Mouse (Mus musculus): ENCODE measurements at regions not wholly inside any gene's neighbourhood (a gene's known extent, or its start where the extent isn't known, plus 50 kb on each side); places are given as distances from the start of the nearest gene placed in this dataset.

- H3K9me3 ChIP-seq: no peaks in the 10 kb centered on the region
- no peak overlapping the region for H3K4me2 ChIP-seq (replicated peaks)
- ATAC-seq (ENCODE audit: insufficient number of reproducible peaks, insufficient read depth, low FRiP score, low TSS enrichment): no peak
- no peaks in the 10 kb centered on the region for H3K27me3 ChIP-seq
- H3K9ac ChIP-seq: no peak overlapping the region
- no peak overlapping the region for H3K4me3 ChIP-seq
- no peak overlapping the region for H3K27ac ChIP-seq
- H3K4me1 ChIP-seq: no peaks in the 10 kb centered on the region
- 93% methylated on average over 2 of the region's 2 CpGs for WGBS
- no peaks in the 10 kb centered on the region for H3K36me3 ChIP-seq
Measured at GRCm38 (mm10) chr10:124208317-124208716, 944.5 kb downstream of the Fam19a2 start.

GRCm38 (mm10) chr10:124219461-124219860 lies 955.7 kb downstream of the Fam19a2 start:
- Histone ChIP-seq H3K4me3 (no peak overlapping the region), H3K9me3 (no peaks in the 10 kb centered on the region), H3K4me1 (no peaks in the 10 kb centered on the region), H3K4me2 (replicated peaks) (no peak overlapping the region), H3K27me3 (no peaks in the 10 kb centered on the region), H3K9ac (no peak overlapping the region), H3K27ac (no peak overlapping the region), H3K36me3 (no peaks in the 10 kb centered on the region)
- no peak for ATAC-seq (ENCODE audit: insufficient number of reproducible peaks, insufficient read depth, low FRiP score, low TSS enrichment)
- 82% methylated on average over 1 of the region's 1 CpGs for WGBS

- Histone ChIP-seq H3K27ac (no peak overlapping the region), H3K36me3 (no peaks in the 10 kb centered on the region), H3K27me3 (no peaks in the 10 kb centered on the region), H3K9me3 (no peaks in the 10 kb centered on the region), H3K4me1 (no peaks in the 10 kb centered on the region), H3K4me2 (replicated peaks) (no peak overlapping the region), H3K4me3 (no peak overlapping the region), H3K9ac (no peak overlapping the region)
- no peak for ATAC-seq (ENCODE audit: insufficient number of reproducible peaks, insufficient read depth, low FRiP score, low TSS enrichment)
- 46% methylated on average over 2 of the region's 2 CpGs for WGBS
Measured at GRCm38 (mm10) chr10:124222068-124222467, 958.3 kb downstream of the Fam19a2 start.

GRCm38 (mm10) chr10:124227061-124227460 lies 963.3 kb downstream of the Fam19a2 start:
- Histone ChIP-seq H3K4me1 (no peaks in the 10 kb centered on the region), H3K36me3 (no peaks in the 10 kb centered on the region), H3K9ac (no peak overlapping the region), H3K27me3 (no peaks in the 10 kb centered on the region), H3K9me3 (no peaks in the 10 kb centered on the region), H3K4me3 (no peak overlapping the region), H3K27ac (no peak overlapping the region), H3K4me2 (replicated peaks) (no peak overlapping the region)
- 81% methylated on average over 1 of the region's 1 CpGs for WGBS
- ATAC-seq (ENCODE audit: insufficient number of reproducible peaks, insufficient read depth, low FRiP score, low TSS enrichment): no peak

GRCm38 (mm10) chr10:124249358-124249757 lies 985.6 kb downstream of the Fam19a2 start:
- Histone ChIP-seq H3K9me3 (no peaks in the 10 kb centered on the region), H3K4me2 (replicated peaks) (no peak overlapping the region), H3K27ac (no peak overlapping the region), H3K36me3 (no peaks in the 10 kb centered on the region), H3K27me3 (no peaks in the 10 kb centered on the region), H3K4me1 (no peaks in the 10 kb centered on the region), H3K4me3 (no peak overlapping the region), H3K9ac (no peak overlapping the region)
- ATAC-seq (ENCODE audit: insufficient number of reproducible peaks, insufficient read depth, low FRiP score, low TSS enrichment): no peak
- 24% methylated on average over 4 of the region's 4 CpGs for WGBS

GRCm38 (mm10) chr10:124250004-124250403 lies 986.2 kb downstream of the Fam19a2 start:
- Histone ChIP-seq H3K4me2 (replicated peaks) (no peak overlapping the region), H3K27me3 (no peaks in the 10 kb centered on the region), H3K9me3 (no peaks in the 10 kb centered on the region), H3K36me3 (no peaks in the 10 kb centered on the region), H3K4me3 (no peak overlapping the region), H3K27ac (no peak overlapping the region), H3K9ac (no peak overlapping the region), H3K4me1 (no peaks in the 10 kb centered on the region)
- no peak for ATAC-seq (ENCODE audit: insufficient number of reproducible peaks, insufficient read depth, low FRiP score, low TSS enrichment)
- WGBS: 71% methylated on average over 4 of the region's 4 CpGs

GRCm38 (mm10) chr10:124288301-124288995 lies 1024.7 kb downstream of the Fam19a2 start:
- Histone ChIP-seq H3K36me3 (no peaks in the 10 kb centered on the region), H3K27me3 (no peaks in the 10 kb centered on the region), H3K9me3 (no peaks in the 10 kb centered on the region), H3K9ac (no peak overlapping the region), H3K27ac (no peak overlapping the region), H3K4me1 (no peaks in the 10 kb centered on the region), H3K4me3 (no peak overlapping the region), H3K4me2 (replicated peaks) (peak overlapping the region; percentile 25; the same call in 1 of the 2 replicates)
- no peak for ATAC-seq (ENCODE audit: insufficient number of reproducible peaks, insufficient read depth, low FRiP score, low TSS enrichment)
- 60% methylated on average over 18 of the region's 18 CpGs for WGBS

GRCm38 (mm10) chr10:124297198-124297677 lies 1033.4 kb downstream of the Fam19a2 start:
- Histone ChIP-seq H3K9me3 (no peaks in the 10 kb centered on the region), H3K9ac (no peak overlapping the region), H3K4me1 (no peaks in the 10 kb centered on the region), H3K27me3 (no peaks in the 10 kb centered on the region), H3K36me3 (no peaks in the 10 kb centered on the region), H3K4me2 (replicated peaks) (no peak overlapping the region), H3K27ac (no peak overlapping the region), H3K4me3 (no peak overlapping the region)
- 88% methylated on average over 2 of the region's 2 CpGs for WGBS
- no peak for ATAC-seq (ENCODE audit: insufficient number of reproducible peaks, insufficient read depth, low FRiP score, low TSS enrichment)

GRCm38 (mm10) chr10:124304683-124305082 lies 1040.9 kb downstream of the Fam19a2 start:
- Histone ChIP-seq H3K9me3 (no peaks in the 10 kb centered on the region), H3K9ac (no peak overlapping the region), H3K36me3 (no peaks in the 10 kb centered on the region), H3K27ac (no peak overlapping the region), H3K4me2 (replicated peaks) (no peak overlapping the region), H3K4me3 (no peak overlapping the region), H3K4me1 (no peaks in the 10 kb centered on the region), H3K27me3 (no peaks in the 10 kb centered on the region)
- WGBS: 88% methylated on average over 1 of the region's 1 CpGs
- ATAC-seq (ENCODE audit: insufficient number of reproducible peaks, insufficient read depth, low FRiP score, low TSS enrichment): no peak

- Histone ChIP-seq H3K36me3 (no peaks in the 10 kb centered on the region), H3K9ac (no peak overlapping the region), H3K9me3 (no peaks in the 10 kb centered on the region), H3K4me1 (no peaks in the 10 kb centered on the region), H3K27ac (no peak overlapping the region), H3K4me2 (replicated peaks) (no peak overlapping the region), H3K27me3 (no peaks in the 10 kb centered on the region), H3K4me3 (no peak overlapping the region)
- 90% methylated on average over 3 of the region's 3 CpGs for WGBS
- no peak for ATAC-seq (ENCODE audit: insufficient number of reproducible peaks, insufficient read depth, low FRiP score, low TSS enrichment)
Measured at GRCm38 (mm10) chr10:124305644-124306043, 1041.8 kb downstream of the Fam19a2 start.

- Histone ChIP-seq H3K27me3 (no peaks in the 10 kb centered on the region), H3K9ac (no peak overlapping the region), H3K4me1 (no peaks in the 10 kb centered on the region), H3K27ac (no peak overlapping the region), H3K36me3 (no peaks in the 10 kb centered on the region), H3K4me2 (replicated peaks) (no peak overlapping the region), H3K9me3 (no peaks in the 10 kb centered on the region), H3K4me3 (no peak overlapping the region)
- 59% methylated on average over 1 of the region's 1 CpGs for WGBS
- ATAC-seq (ENCODE audit: insufficient number of reproducible peaks, insufficient read depth, low FRiP score, low TSS enrichment): no peak
Measured at GRCm38 (mm10) chr10:124318761-124319160, 1055.0 kb downstream of the Fam19a2 start.

- Histone ChIP-seq H3K27me3 (no peaks in the 10 kb centered on the region), H3K4me2 (replicated peaks) (no peak overlapping the region), H3K9ac (no peak overlapping the region), H3K4me3 (no peak overlapping the region), H3K27ac (no peak overlapping the region), H3K9me3 (no peaks in the 10 kb centered on the region), H3K4me1 (no peaks in the 10 kb centered on the region), H3K36me3 (no peaks in the 10 kb centered on the region)
- ATAC-seq (ENCODE audit: insufficient number of reproducible peaks, insufficient read depth, low FRiP score, low TSS enrichment): no peak
- 72% methylated on average over 8 of the region's 8 CpGs for WGBS
Measured at GRCm38 (mm10) chr10:124320191-124321110, 1056.7 kb downstream of the Fam19a2 start.
